Mouse (Mus musculus): ENCODE measurements around the gene Auts2. TPM values are rescaled to one million over a fixed set of nuclear protein-coding genes. Genes with fewer than 3 reads are reported as not detected.

The Auts2 gene
- polyA plus RNA-seq, 1 experiment from 2014 or later = 73.6 TPM

GRCm38 (mm10) chr5:132438414-132438813, 104.7 kb downstream of the Auts2 start:
- H3K4me3 ChIP-seq = no peak overlapping the region
- H3K36me3 ChIP-seq = no peaks in the 10 kb centered on the region

GRCm38 (mm10) chr5:132437994-132438393, 105.2 kb downstream of the Auts2 start:
- peaks cover 15% of the 10 kb centered on the region; the same call in 1 of the 2 replicates for H3K4me1 ChIP-seq
- no peak for ATAC-seq (ENCODE audit: insufficient number of reproducible peaks, insufficient read depth, low FRiP score, low TSS enrichment)
- 61% methylated on average over 8 of the region's 8 CpGs for WGBS

More at GRCm38 (mm10) chr5:132438414-132438813, 104.7 kb downstream of the Auts2 start:
- H3K27me3 ChIP-seq = no peaks in the 10 kb centered on the region
- H3K27ac ChIP-seq = no peak overlapping the region
- ATAC-seq (ENCODE audit: insufficient number of reproducible peaks, insufficient read depth, low FRiP score, low TSS enrichment) = no peak
- H3K4me1 ChIP-seq = peaks cover 15% of the 10 kb centered on the region; the same call in 1 of the 2 replicates
- H3K9me3 ChIP-seq = no peaks in the 10 kb centered on the region
- no peak overlapping the region for H3K9ac ChIP-seq
- H3K4me2 ChIP-seq (replicated peaks) = no peak overlapping the region
- whole genome bisulfite sequencing = 54% methylated on average over 4 of the region's 4 CpGs

GRCm38 (mm10) chr5:132437478-132437877, 105.7 kb downstream of the Auts2 start:
- 90% methylated on average over 8 of the region's 8 CpGs for WGBS

More at GRCm38 (mm10) chr5:132437994-132438393, 105.2 kb downstream of the Auts2 start:
- H3K4me3 ChIP-seq = no peak overlapping the region
- H3K36me3 ChIP-seq = no peaks in the 10 kb centered on the region
- H3K27me3 ChIP-seq = no peaks in the 10 kb centered on the region
- H3K27ac ChIP-seq = no peak overlapping the region
- no peak overlapping the region for H3K9ac ChIP-seq
- no peaks in the 10 kb centered on the region for H3K9me3 ChIP-seq
- H3K4me2 ChIP-seq (replicated peaks) = no peak overlapping the region

GRCm38 (mm10) chr5:132436901-132437300, 106.2 kb downstream of the Auts2 start:
- Histone ChIP-seq H3K36me3 (no peaks in the 10 kb centered on the region), H3K4me2 (replicated peaks) (no peak overlapping the region), H3K9me3 (no peaks in the 10 kb centered on the region), H3K4me3 (no peak overlapping the region), H3K4me1 (peaks cover 15% of the 10 kb centered on the region; the same call in 1 of the 2 replicates), H3K27ac (no peak overlapping the region), H3K27me3 (no peaks in the 10 kb centered on the region), H3K9ac (no peak overlapping the region)
- 48% methylated on average over 1 of the region's 1 CpGs for WGBS
- no peak for ATAC-seq (ENCODE audit: insufficient number of reproducible peaks, insufficient read depth, low FRiP score, low TSS enrichment)

More at GRCm38 (mm10) chr5:132437478-132437877, 105.7 kb downstream of the Auts2 start:
- Histone ChIP-seq H3K9ac (no peak overlapping the region), H3K4me3 (no peak overlapping the region), H3K9me3 (no peaks in the 10 kb centered on the region), H3K4me1 (peaks cover 15% of the 10 kb centered on the region; the same call in 1 of the 2 replicates), H3K4me2 (replicated peaks) (no peak overlapping the region), H3K27me3 (no peaks in the 10 kb centered on the region), H3K27ac (no peak overlapping the region), H3K36me3 (no peaks in the 10 kb centered on the region)
- ATAC-seq (ENCODE audit: insufficient number of reproducible peaks, insufficient read depth, low FRiP score, low TSS enrichment) = no peak

- 91% methylated on average over 2 of the region's 2 CpGs for WGBS
- Histone ChIP-seq H3K9ac (no peak overlapping the region), H3K27me3 (no peaks in the 10 kb centered on the region), H3K27ac (no peak overlapping the region), H3K9me3 (no peaks in the 10 kb centered on the region), H3K36me3 (no peaks in the 10 kb centered on the region), H3K4me1 (peaks cover 15% of the 10 kb centered on the region; the same call in 1 of the 2 replicates), H3K4me2 (replicated peaks) (no peak overlapping the region), H3K4me3 (no peak overlapping the region)
- ATAC-seq (ENCODE audit: insufficient number of reproducible peaks, insufficient read depth, low FRiP score, low TSS enrichment) = no peak
Observed at GRCm38 (mm10) chr5:132436473-132436872, 106.7 kb downstream of the Auts2 start.

GRCm38 (mm10) chr5:132435401-132435800, 107.7 kb downstream of the Auts2 start:
- Histone ChIP-seq H3K36me3 (no peaks in the 10 kb centered on the region), H3K9me3 (no peaks in the 10 kb centered on the region), H3K4me1 (peaks cover 14% of the 10 kb centered on the region; the same call in 1 of the 2 replicates), H3K4me3 (no peak overlapping the region), H3K9ac (no peak overlapping the region), H3K27ac (no peak overlapping the region), H3K27me3 (no peaks in the 10 kb centered on the region), H3K4me2 (replicated peaks) (no peak overlapping the region)
- ATAC-seq (ENCODE audit: insufficient number of reproducible peaks, insufficient read depth, low FRiP score, low TSS enrichment) = no peak
- WGBS = 72% methylated on average over 5 of the region's 5 CpGs

GRCm38 (mm10) chr5:132433377-132434115, 109.6 kb downstream of the Auts2 start:
- Histone ChIP-seq H3K27me3 (no peaks in the 10 kb centered on the region), H3K36me3 (no peaks in the 10 kb centered on the region), H3K4me3 (no peak overlapping the region), H3K4me1 (0 out of 2 replicates have a peak, but pooled peaks cover 9% of the 10 kb centered on the region), H3K4me2 (replicated peaks) (no peak overlapping the region), H3K27ac (no peak overlapping the region), H3K9me3 (no peaks in the 10 kb centered on the region), H3K9ac (no peak overlapping the region)
- ATAC-seq (ENCODE audit: insufficient number of reproducible peaks, insufficient read depth, low FRiP score, low TSS enrichment) = no peak
- 82% methylated on average over 6 of the region's 6 CpGs for WGBS

- 66% methylated on average over 3 of the region's 3 CpGs for whole genome bisulfite sequencing
- Histone ChIP-seq H3K27ac (no peak overlapping the region), H3K4me2 (replicated peaks) (no peak overlapping the region), H3K4me3 (no peak overlapping the region), H3K27me3 (no peaks in the 10 kb centered on the region), H3K36me3 (no peaks in the 10 kb centered on the region), H3K9me3 (no peaks in the 10 kb centered on the region), H3K9ac (no peak overlapping the region), H3K4me1 (0 out of 2 replicates have a peak, but pooled peaks cover 1% of the 10 kb centered on the region)
- no peak for ATAC-seq (ENCODE audit: insufficient number of reproducible peaks, insufficient read depth, low FRiP score, low TSS enrichment)
Observed at GRCm38 (mm10) chr5:132429363-132429762, 113.8 kb downstream of the Auts2 start.

- no peak for ATAC-seq (ENCODE audit: insufficient number of reproducible peaks, insufficient read depth, low FRiP score, low TSS enrichment)
- WGBS = 82% methylated on average over 3 of the region's 3 CpGs
- Histone ChIP-seq H3K27ac (no peak overlapping the region), H3K4me1 (peaks cover 13% of the 10 kb centered on the region), H3K9ac (no peak overlapping the region), H3K27me3 (no peaks in the 10 kb centered on the region), H3K36me3 (no peaks in the 10 kb centered on the region), H3K4me2 (replicated peaks) (no peak overlapping the region), H3K4me3 (no peak overlapping the region), H3K9me3 (no peaks in the 10 kb centered on the region)
Observed at GRCm38 (mm10) chr5:132426342-132426741, 116.8 kb downstream of the Auts2 start.

GRCm38 (mm10) chr5:132425792-132426309, 117.3 kb downstream of the Auts2 start:
- WGBS = 85% methylated on average over 6 of the region's 6 CpGs
- no peaks in the 10 kb centered on the region for H3K9me3 ChIP-seq
- no peak for ATAC-seq (ENCODE audit: insufficient number of reproducible peaks, insufficient read depth, low FRiP score, low TSS enrichment)

GRCm38 (mm10) chr5:132410338-132410852, 132.7 kb downstream of the Auts2 start:
- peaks cover 18% of the 10 kb centered on the region for H3K4me1 ChIP-seq
- H3K36me3 ChIP-seq = no peaks in the 10 kb centered on the region
- no peaks in the 10 kb centered on the region for H3K9me3 ChIP-seq
- H3K4me3 ChIP-seq = no peak overlapping the region
- H3K9ac ChIP-seq = no peak overlapping the region
- H3K4me2 ChIP-seq (replicated peaks) = no peak overlapping the region
- H3K27ac ChIP-seq = no peak overlapping the region
- no peak for ATAC-seq (ENCODE audit: insufficient number of reproducible peaks, insufficient read depth, low FRiP score, low TSS enrichment)
- no peaks in the 10 kb centered on the region for H3K27me3 ChIP-seq
- 61% methylated on average over 4 of the region's 4 CpGs for WGBS

More at GRCm38 (mm10) chr5:132425792-132426309, 117.3 kb downstream of the Auts2 start:
- H3K36me3 ChIP-seq = no peaks in the 10 kb centered on the region
- H3K4me1 ChIP-seq = peaks cover 16% of the 10 kb centered on the region
- H3K27ac ChIP-seq = no peak overlapping the region
- H3K4me3 ChIP-seq = no peak overlapping the region
- H3K27me3 ChIP-seq = no peaks in the 10 kb centered on the region
- H3K4me2 ChIP-seq (replicated peaks) = no peak overlapping the region
- H3K9ac ChIP-seq = no peak overlapping the region
